Mouse (Mus musculus) kidney, embryonic 14.5 days (tissue): ENCODE data around the gene 7530416G11Rik. TPM values are rescaled to one million over a fixed set of nuclear protein-coding genes. Genes with fewer than 3 reads are reported as not detected.

Source experiments
- ATAC-seq: fragments of 200-750 bp; cut with Nextera tagmentation; 2 replicates; pipeline ENCODE4 v1.8.0; 2017; ENCODE audit warnings: moderate number of reproducible peaks, mild to moderate bottlenecking, moderate TSS enrichment, moderate library complexity; ENCODE audit not compliant: low FRiP score, low TSS enrichment
- H3K27ac ChIP-seq: fragments of 300-500 bp; sonication (generic); 2 replicates; pipeline ENCODE4 v1.5.1; 2014; ENCODE audit warnings: low read depth, mild to moderate bottlenecking, low read length, moderate library complexity, mixed read lengths
- H3K27me3 ChIP-seq: fragments of 300-500 bp; sonication (generic); 2 replicates; pipeline ENCODE4 v1.6.1; 2014; ENCODE audit warnings: mild to moderate bottlenecking, low read length; ENCODE audit not compliant: control insufficient read depth, insufficient read depth
- H3K36me3 ChIP-seq: fragments of 300-500 bp; sonication (generic); 2 replicates; pipeline ENCODE4 v1.6.1; 2014; ENCODE audit warnings: low read length, mixed read lengths; ENCODE audit not compliant: control insufficient read depth, insufficient read depth
- H3K4me1 ChIP-seq: fragments of 300-500 bp; sonication (generic); 2 replicates; pipeline ENCODE4 v1.6.1; 2014; ENCODE audit warnings: low read length, mixed read lengths; ENCODE audit not compliant: control insufficient read depth, insufficient read depth
- H3K4me2 ChIP-seq: fragments of 300-500 bp; sonication (generic); replicated peaks from 2 replicates; pipeline ENCODE4 v1.6.1; 2014; ENCODE audit warnings: low read depth, mild to moderate bottlenecking, low read length
- H3K4me3 ChIP-seq: fragments of 300-500 bp; sonication (generic); 2 replicates; pipeline ENCODE4 v1.5.1; 2014; ENCODE audit warnings: mild to moderate bottlenecking, low read length
- H3K9ac ChIP-seq: fragments of 300-500 bp; sonication (generic); 2 replicates; pipeline ENCODE4 v1.6.1; 2014; ENCODE audit warnings: low read depth, mild to moderate bottlenecking, low read length, moderate library complexity
- H3K9me3 ChIP-seq: fragments of 300-500 bp; sonication (generic); 2 replicates; pipeline ENCODE4 v1.6.1; 2016; ENCODE audit warnings: low read length; ENCODE audit not compliant: control insufficient read depth
- WGBS: fragments of 180-500 bp; shearing (Covaris S2); extraction: QIAGEN DNeasy Blood & Tissue Kit; methylation state at CpG from one replicate; pipeline ENCODE4 v1.1.7; 2014; 5-methylcytosine and 5-hydroxymethylcytosine counted together
- polyA plus RNA-seq: library from polyadenylated mRNA; unstranded; fragments of >200 nt; fragmentation: Nextera tagmentation; extraction: Ambion mirVana; gene quantifications from 2 replicates; pipeline ENCODE4 v1.2.1, GENCODE M21; 2014

Gene 7530416G11Rik
- not detected in 2 replicates for polyA plus RNA-seq

GRCm38 (mm10) chr15:85503127-85503526 is at the start of gene 7530416G11Rik:
7530416G11Rik (minus strand) TSS chr15:85503227.
- no peak within 1 kb of the TSS for H3K4me2 ChIP-seq
- H3K9me3 ChIP-seq: no peaks in the 10 kb centered on the region
- H3K4me3 ChIP-seq: no peak within 1 kb of the TSS
- H3K4me1 ChIP-seq: 0 out of 2 replicates have a peak, but pooled peaks cover under 1% of the 10 kb centered on the region
- H3K27ac ChIP-seq: no peak within 1 kb of the TSS
- no peaks in the 10 kb centered on the region for H3K36me3 ChIP-seq
- H3K27me3 ChIP-seq: no peaks in the 10 kb centered on the region; the same call in 1 of the 2 replicates
- 88% methylated on average over 8 of the region's 8 CpGs for WGBS
- no peak within 1 kb of the TSS for H3K9ac ChIP-seq
- no peak for ATAC-seq

- Histone ChIP-seq H3K9ac (no peak overlapping the region), H3K9me3 (no peaks in the 10 kb centered on the region), H3K36me3 (no peaks in the 10 kb centered on the region), H3K4me2 (no peak overlapping the region), H3K27ac (no peak overlapping the region), H3K27me3 (no peaks in the 10 kb centered on the region), H3K4me1 (no peaks in the 10 kb centered on the region), H3K4me3 (no peak overlapping the region)
- WGBS: 79% methylated on average over 4 of the region's 4 CpGs
- ATAC-seq: no peak
Observed at GRCm38 (mm10) chr15:85546500-85546899, 43.5 kb upstream of the 7530416G11Rik start.

DNA sequence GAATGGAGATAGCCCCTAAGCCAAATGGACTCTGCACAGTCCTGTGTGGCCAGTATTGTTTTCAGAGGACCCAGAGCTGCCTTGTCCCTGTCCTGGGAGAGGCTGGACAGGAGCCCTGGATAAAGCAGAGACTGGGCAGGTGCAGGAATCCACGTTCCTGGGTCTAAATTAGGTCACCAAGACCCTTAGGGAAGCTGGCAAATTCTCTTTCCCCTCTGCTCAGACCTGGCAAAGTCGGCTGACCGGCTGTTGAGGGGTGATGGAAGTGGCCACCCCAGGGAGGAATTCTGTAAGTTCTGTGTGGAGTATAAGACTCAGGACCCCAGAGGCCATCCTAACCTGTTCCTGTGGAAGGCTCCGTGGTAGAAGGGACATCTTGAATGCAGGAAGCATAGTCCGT is 42.3 kb upstream of the 7530416G11Rik start:
- no peak for ATAC-seq

DNA sequence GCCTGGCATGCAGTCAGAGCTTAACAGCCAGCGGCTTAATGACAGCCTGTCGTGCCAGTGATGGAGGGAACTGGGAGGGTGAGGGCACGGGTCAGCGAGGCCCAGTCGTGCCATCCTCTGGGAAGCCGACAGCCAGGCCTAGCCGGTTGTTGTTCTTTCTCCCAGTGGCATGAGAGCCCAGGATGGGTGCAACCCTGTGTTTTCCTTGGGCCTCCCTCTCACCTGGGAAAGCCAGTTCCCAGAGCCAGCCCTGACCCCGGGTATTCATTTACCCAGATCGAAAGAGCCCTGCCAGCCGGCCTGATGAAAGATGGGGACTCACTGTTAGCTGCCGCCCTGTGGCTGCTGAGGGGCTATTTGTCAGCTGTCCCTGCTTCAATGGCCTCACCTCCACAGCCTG is 35.1 kb upstream of the 7530416G11Rik start:
- ATAC-seq: peak; percentile 36
- WGBS: 34% methylated on average over 11 of the region's 11 CpGs
- H3K9ac ChIP-seq: 0 out of 2 replicates have a peak overlapping the region, but pooled peaks have one; percentile 7
- peak overlapping the region; percentile 42; the same call in 1 of the 2 replicates for H3K27ac ChIP-seq
- H3K4me1 ChIP-seq: peaks cover 19% of the 10 kb centered on the region; the same call in 1 of the 2 replicates
- no peaks in the 10 kb centered on the region for H3K27me3 ChIP-seq
- no peaks in the 10 kb centered on the region for H3K9me3 ChIP-seq
- no peak overlapping the region for H3K4me3 ChIP-seq
- H3K36me3 ChIP-seq: no peaks in the 10 kb centered on the region; the same call in 1 of the 2 replicates
- no peak overlapping the region for H3K4me2 ChIP-seq

More for the DNA sequence above, 42.3 kb upstream of the 7530416G11Rik start:
- no peak overlapping the region for H3K27ac ChIP-seq
- H3K9ac ChIP-seq: no peak overlapping the region
- no peaks in the 10 kb centered on the region for H3K4me1 ChIP-seq
- no peaks in the 10 kb centered on the region for H3K9me3 ChIP-seq
- no peaks in the 10 kb centered on the region for H3K27me3 ChIP-seq
- no peaks in the 10 kb centered on the region for H3K36me3 ChIP-seq
- no peak overlapping the region for H3K4me2 ChIP-seq
- WGBS: 87% methylated on average over 5 of the region's 5 CpGs
- no peak overlapping the region for H3K4me3 ChIP-seq

DNA sequence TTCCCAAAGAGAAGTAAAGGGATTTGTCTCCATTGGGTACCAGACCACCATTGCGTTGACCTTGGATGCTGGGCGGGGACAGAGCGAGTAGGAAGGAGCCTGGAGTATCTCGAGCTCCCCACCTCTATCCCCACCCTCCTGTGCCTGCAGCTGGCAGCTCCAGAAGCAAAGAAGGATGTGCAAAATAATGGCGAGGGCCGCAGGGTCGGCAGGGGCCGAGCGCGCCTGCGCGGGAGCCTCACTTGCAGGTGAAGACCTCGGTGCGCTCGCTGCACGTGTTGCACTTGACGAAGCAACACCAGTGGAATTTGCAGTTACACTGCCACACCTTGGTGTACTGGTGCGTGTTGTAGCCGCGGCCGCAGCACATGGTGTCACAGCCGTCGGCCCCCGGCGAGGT is 34.1 kb upstream of the 7530416G11Rik start:
- Histone ChIP-seq H3K36me3 (no peaks in the 10 kb centered on the region; the same call in 1 of the 2 replicates), H3K9me3 (no peaks in the 10 kb centered on the region), H3K27ac (no peak overlapping the region), H3K4me1 (peaks cover 19% of the 10 kb centered on the region; the same call in 1 of the 2 replicates), H3K4me3 (no peak overlapping the region), H3K4me2 (no peak overlapping the region), H3K9ac (no peak overlapping the region), H3K27me3 (no peaks in the 10 kb centered on the region)
- ATAC-seq: no peak
- WGBS: 90% methylated on average over 25 of the region's 25 CpGs

- no peaks in the 10 kb centered on the region; the same call in 1 of the 2 replicates for H3K36me3 ChIP-seq
- H3K4me1 ChIP-seq: peaks cover 19% of the 10 kb centered on the region; the same call in 1 of the 2 replicates
- 76% methylated on average over 6 of the region's 6 CpGs for WGBS
- no peak overlapping the region for H3K9ac ChIP-seq
- no peak for ATAC-seq
- H3K4me3 ChIP-seq: no peak overlapping the region
- H3K27me3 ChIP-seq: no peaks in the 10 kb centered on the region
- no peaks in the 10 kb centered on the region for H3K9me3 ChIP-seq
- H3K27ac ChIP-seq: 0 out of 2 replicates have a peak overlapping the region, but pooled peaks have one; percentile 51
- H3K4me2 ChIP-seq: no peak overlapping the region
Observed at GRCm38 (mm10) chr15:85534646-85535045, 31.6 kb upstream of the 7530416G11Rik start.

DNA sequence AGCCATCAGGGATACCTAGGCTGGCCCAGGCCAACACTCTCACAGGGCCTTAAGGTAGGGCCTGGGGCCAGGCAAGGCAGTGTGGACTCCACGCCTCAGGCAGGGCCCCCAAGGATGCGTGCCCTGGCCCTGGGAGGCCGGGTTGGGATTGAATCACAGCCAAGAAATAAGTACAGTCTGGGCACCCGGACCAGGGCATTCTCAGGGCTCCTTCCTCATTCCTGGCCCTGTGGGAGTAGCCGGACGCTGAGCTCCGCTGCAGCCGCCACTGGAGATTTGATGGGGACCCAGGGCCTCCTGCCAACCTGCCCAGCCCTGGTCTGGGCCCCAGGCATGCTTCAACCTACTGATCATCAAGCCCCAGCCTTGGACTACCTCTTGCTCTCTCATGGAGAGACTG is 31.2 kb upstream of the 7530416G11Rik start:
- ATAC-seq: no peak
- Histone ChIP-seq H3K27ac (0 out of 2 replicates have a peak overlapping the region, but pooled peaks have one; percentile 51), H3K9me3 (no peaks in the 10 kb centered on the region), H3K36me3 (no peaks in the 10 kb centered on the region; the same call in 1 of the 2 replicates), H3K27me3 (no peaks in the 10 kb centered on the region), H3K4me1 (peaks cover 17% of the 10 kb centered on the region; the same call in 1 of the 2 replicates), H3K4me2 (no peak overlapping the region), H3K9ac (no peak overlapping the region), H3K4me3 (no peak overlapping the region)
- WGBS: 51% methylated on average over 8 of the region's 8 CpGs

DNA sequence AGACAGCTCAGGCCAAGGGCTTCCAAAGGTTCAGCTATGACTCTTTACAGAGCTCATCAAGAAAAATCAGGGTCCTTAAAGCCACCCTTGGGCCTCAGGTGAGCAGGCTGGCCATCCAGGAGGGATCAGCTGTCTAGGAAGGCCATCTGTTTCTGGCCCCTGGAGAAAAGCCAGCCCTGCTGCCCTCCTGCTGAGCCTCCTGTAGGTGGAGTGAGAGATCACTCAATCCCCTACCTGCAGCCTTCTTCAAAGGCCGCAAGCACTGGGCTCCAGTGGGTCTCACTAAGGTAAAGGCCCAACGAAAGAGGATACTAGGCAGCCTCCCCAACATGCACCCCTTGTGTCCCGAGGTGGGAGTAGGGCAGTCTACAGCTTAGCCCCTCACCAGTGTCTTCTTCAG is 29.0 kb upstream of the 7530416G11Rik start:
- no peak overlapping the region for H3K4me3 ChIP-seq
- WGBS: 73% methylated on average over 3 of the region's 3 CpGs
- no peaks in the 10 kb centered on the region; the same call in 1 of the 2 replicates for H3K36me3 ChIP-seq
- H3K9ac ChIP-seq: no peak overlapping the region
- H3K27ac ChIP-seq: no peak overlapping the region
- no peak for ATAC-seq
- no peaks in the 10 kb centered on the region for H3K9me3 ChIP-seq
- H3K4me1 ChIP-seq: 0 out of 2 replicates have a peak, but pooled peaks cover 4% of the 10 kb centered on the region
- H3K27me3 ChIP-seq: no peaks in the 10 kb centered on the region
- no peak overlapping the region for H3K4me2 ChIP-seq

GRCm38 (mm10) chr15:85529911-85530310 is 26.9 kb upstream of the 7530416G11Rik start:
- no peak for ATAC-seq
- Histone ChIP-seq H3K4me1 (0 out of 2 replicates have a peak, but pooled peaks cover 4% of the 10 kb centered on the region), H3K9me3 (no peaks in the 10 kb centered on the region), H3K36me3 (no peaks in the 10 kb centered on the region), H3K9ac (0 out of 2 replicates have a peak overlapping the region, but pooled peaks have one; percentile 5), H3K4me3 (no peak overlapping the region), H3K27me3 (no peaks in the 10 kb centered on the region), H3K27ac (no peak overlapping the region), H3K4me2 (no peak overlapping the region)
- WGBS: 49% methylated on average over 3 of the region's 3 CpGs
